Mouse (Mus musculus) gastrocnemius, adult 2 months (tissue): ENCODE data around the gene Asb14. TPM values are rescaled to one million over a fixed set of nuclear protein-coding genes. Genes with fewer than 3 reads are reported as not detected.
"Not testable (repeated sequence)": the region's sequence is repeated elsewhere in the genome, so short reads cannot be mapped to it uniquely, and the experiment has no call there.

ENCODE experiments used
- DNase-seq: peaks from one replicate; pipeline ENCODE4 v3.0.0; 2022
- H3K27ac ChIP-seq: fragments of 200-600 bp; 2 replicates; pipeline ENCODE4 v1.8.1; 2022; ENCODE audit warnings: mild to moderate bottlenecking
- H3K4me3 ChIP-seq: fragments of 200-600 bp; 2 replicates; pipeline ENCODE4 v1.8.1; 2022; ENCODE audit warnings: mild to moderate bottlenecking, moderate library complexity
- CTCF ChIP-seq: fragments of 200-600 bp; IDR thresholded peaks from 2 replicates; pipeline ENCODE4 v1.8.1; 2022; ENCODE audit warnings: antibody characterized with exemption, mild to moderate bottlenecking, moderate library complexity
- intact Hi-C: fragments of 180-260 bp; cut with DNase I; formaldehyde crosslinking; loops from one replicate; pipeline ENCODE4 v1.15.1; 2025
- total RNA-seq, 2 experiments: library from RNA; stranded (reverse); gene quantifications; 2 replicates each; pipeline ENCODE4 v1.2.3; 2021

The Asb14 gene
- total RNA-seq, 2 experiments from 2014 or later: 118 to 142 TPM

DNA sequence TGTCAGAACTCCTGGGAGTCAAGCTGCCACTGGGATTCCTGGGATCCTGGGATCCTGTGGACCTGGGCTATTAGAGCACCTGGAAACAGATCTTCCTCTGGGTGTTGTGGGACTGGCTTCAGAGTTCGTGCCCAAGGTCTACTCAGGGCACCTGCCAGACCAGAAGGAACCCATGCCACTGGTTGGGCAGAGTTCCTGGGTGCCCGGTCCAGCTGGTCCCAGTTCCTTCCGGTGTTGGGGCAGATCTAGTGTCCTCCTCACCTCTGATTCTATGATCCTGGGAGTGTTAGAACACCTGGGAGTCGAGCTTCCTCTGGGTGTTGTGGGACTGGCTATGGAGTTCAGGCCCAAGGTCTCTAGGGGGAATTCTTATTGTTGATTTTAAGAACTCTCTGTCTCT, 13.0 kb downstream of the Asb14 start:
- intact Hi-C loops: no loop called here

GRCm38 (mm10) chr14:26910461-26910860, 16.1 kb downstream of the Asb14 start:
- DNase-seq, intact Hi-C loops, H3K4me3 ChIP-seq, H3K27ac ChIP-seq: not testable (repeated sequence)

More for the DNA sequence above, 13.0 kb downstream of the Asb14 start:
- H3K4me3 ChIP-seq: no peak overlapping the region
- peak; percentile 52 for DNase-seq
- no peak overlapping the region for H3K27ac ChIP-seq
- TF ChIP-seq CTCF: no peak

DNA sequence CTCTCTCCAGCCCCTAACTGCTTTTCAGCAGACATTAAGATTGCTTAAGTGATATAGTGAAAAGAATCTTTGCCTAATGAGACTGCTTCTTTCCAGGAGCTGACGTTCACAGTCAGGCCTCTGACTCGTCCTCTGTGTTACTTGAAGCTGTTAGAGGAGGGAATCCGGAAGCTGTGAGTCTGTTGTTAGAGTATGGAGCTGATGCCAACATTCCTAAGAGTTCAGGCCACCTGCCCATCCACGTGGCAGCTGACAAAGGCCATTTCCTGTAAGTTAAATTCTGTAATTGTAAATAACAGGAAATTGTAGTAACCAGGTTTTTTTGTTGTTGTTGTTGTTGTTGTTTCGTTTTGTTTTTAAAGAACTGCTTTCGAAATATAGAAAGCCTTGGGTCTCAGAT, 16.8 kb downstream of the Asb14 start:
- DNase-seq: no peak

DNA sequence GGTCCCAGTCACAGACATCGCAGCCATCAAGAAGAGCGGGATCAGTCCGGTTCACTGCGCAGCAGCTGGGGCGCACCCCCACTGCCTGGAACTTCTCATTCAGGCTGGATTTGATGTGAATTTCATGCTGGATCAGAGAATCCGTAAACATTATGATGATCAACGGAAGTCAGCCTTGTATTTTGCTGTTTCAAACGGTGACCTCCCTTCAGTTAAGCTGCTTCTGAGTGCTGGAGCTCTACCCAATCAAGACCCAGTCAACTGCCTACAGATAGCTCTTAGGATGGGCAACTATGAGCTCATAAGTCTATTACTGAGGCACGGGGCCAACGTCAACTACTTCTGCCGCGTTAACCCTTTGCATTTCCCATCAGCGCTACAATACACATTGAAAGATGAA, 17.5 kb downstream of the Asb14 start:
- Histone ChIP-seq H3K27ac (no peak overlapping the region), H3K4me3 (peak overlapping the region; percentile 19; the same call in 1 of the 2 replicates)
- no peak for TF ChIP-seq CTCF
- no peak for DNase-seq
- intact Hi-C loops: no loop called here

More for the DNA sequence above, 16.8 kb downstream of the Asb14 start:
- no peak for TF ChIP-seq CTCF
- intact Hi-C loops: no loop called here
- Histone ChIP-seq H3K27ac (peak overlapping the region; percentile 28), H3K4me3 (no peak overlapping the region)

DNA sequence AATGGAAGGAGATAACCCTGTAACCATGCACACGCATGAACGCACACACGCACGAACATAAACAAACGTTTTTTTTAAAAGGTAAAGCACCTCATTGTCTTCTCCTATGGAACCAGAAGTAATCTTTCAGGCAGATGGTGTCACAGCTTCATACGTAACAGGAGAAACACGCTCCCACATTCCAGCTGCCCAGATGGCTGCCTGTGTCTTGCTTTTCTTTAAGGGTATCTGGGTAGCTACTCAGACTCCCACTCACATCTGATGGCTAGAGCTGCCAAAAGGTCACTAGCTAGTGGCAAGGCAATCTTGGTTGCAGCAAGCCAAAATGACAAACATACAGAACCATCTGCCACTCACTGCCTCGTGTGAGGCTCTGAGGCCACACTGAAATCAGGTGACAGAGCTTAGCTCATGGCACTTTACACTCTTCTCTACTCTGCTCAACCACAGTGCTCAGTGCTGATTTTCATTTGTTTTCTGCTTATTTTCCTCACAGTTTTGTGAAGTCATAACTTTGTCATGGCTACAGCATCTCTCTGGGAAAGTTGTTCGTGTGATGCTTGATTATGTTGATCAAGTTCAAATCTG, 19.4 kb downstream of the Asb14 start:
- no peak overlapping the region for H3K27ac ChIP-seq
- no peak for DNase-seq
- intact Hi-C loops: no loop called here
- no peak for TF ChIP-seq CTCF
- H3K4me3 ChIP-seq: no peak overlapping the region

GRCm38 (mm10) chr14:26919310-26919709, 25.0 kb downstream of the Asb14 start:
- intact Hi-C loops: no loop called here
- no peak for DNase-seq
- Histone ChIP-seq H3K27ac (no peak overlapping the region), H3K4me3 (no peak overlapping the region)
- no peak for TF ChIP-seq CTCF

- DNase-seq: no peak
- intact Hi-C loops: no loop called here
- no peak for TF ChIP-seq CTCF
- no peak overlapping the region for H3K27ac ChIP-seq
- H3K4me3 ChIP-seq: no peak overlapping the region
Observed at GRCm38 (mm10) chr14:26923702-26924421, 29.5 kb downstream of the Asb14 start.

GRCm38 (mm10) chr14:26934891-26935290, 40.5 kb downstream of the Asb14 start:
- Histone ChIP-seq H3K27ac (no peak overlapping the region), H3K4me3 (no peak overlapping the region)
- TF ChIP-seq CTCF: no peak
- DNase-seq: no peak
- intact Hi-C loops: no loop called here

GRCm38 (mm10) chr14:26935558-26935957, 41.2 kb downstream of the Asb14 start:
- no peak for DNase-seq
- Histone ChIP-seq H3K4me3 (no peak overlapping the region), H3K27ac (no peak overlapping the region)
- intact Hi-C loops: no loop called here
- no peak for TF ChIP-seq CTCF

- not testable (repeated sequence) for DNase-seq, H3K4me3 ChIP-seq, H3K27ac ChIP-seq
- intact Hi-C loops: loop anchor here (10.0 kb wide), 1 partner anchor 489 kb away; no protein-coding TSS in a partner anchor
Observed at GRCm38 (mm10) chr14:26956139-26956538, 61.8 kb downstream of the Asb14 start.

- no peak for TF ChIP-seq CTCF
- DNase-seq: no peak
- H3K27ac ChIP-seq: no peak overlapping the region
- intact Hi-C loops: loop anchor here (10.0 kb wide), 1 partner anchor 296 kb away; the partner anchor contains the start of gene Pde12
- no peak overlapping the region for H3K4me3 ChIP-seq
Observed at GRCm38 (mm10) chr14:26960518-26960917, 66.2 kb downstream of the Asb14 start.

Other genes with a start within 250 kb of the Asb14 start
- gene Pde12, start 224.7 kb upstream of the Asb14 start, total RNA-seq: 1 to 10 TPM; 3.2 to 4.9 TPM
- not detected for gene Dnah12, start 201.3 kb upstream of the Asb14 start, total RNA-seq
- 10 to 100 TPM; 18.6 to 21.6 TPM for gene Appl1, start 76.7 kb downstream of the Asb14 start, total RNA-seq
- gene Hesx1, start 99.9 kb downstream of the Asb14 start, total RNA-seq: not detected
- 1 to 10 TPM; 2.1 to 3.0 TPM for gene Il17rd, start 144.4 kb downstream of the Asb14 start, total RNA-seq
- 10 to 100 TPM in 1 of 2 experiments, 1 to 10 TPM in 1; 8.5 to 20.0 TPM for gene Arhgef3, start 220.3 kb downstream of the Asb14 start, total RNA-seq